Mouse (Mus musculus) cerebellum, postnatal 4 days (tissue): ENCODE measurements around the gene Tek.

Experiments
- DNase-seq, 2 experiments: peaks; one replicate each; pipeline ENCODE4 v3.0.0; 2022; ENCODE audit warnings: low spot score in 2 of 2, mixed read lengths in 1 of 2

Gene Tek

GRCm38 (mm10) chr4:94810616-94811015 is 71.5 kb downstream of the Tek start:
- no peak for DNase-seq

DNA sequence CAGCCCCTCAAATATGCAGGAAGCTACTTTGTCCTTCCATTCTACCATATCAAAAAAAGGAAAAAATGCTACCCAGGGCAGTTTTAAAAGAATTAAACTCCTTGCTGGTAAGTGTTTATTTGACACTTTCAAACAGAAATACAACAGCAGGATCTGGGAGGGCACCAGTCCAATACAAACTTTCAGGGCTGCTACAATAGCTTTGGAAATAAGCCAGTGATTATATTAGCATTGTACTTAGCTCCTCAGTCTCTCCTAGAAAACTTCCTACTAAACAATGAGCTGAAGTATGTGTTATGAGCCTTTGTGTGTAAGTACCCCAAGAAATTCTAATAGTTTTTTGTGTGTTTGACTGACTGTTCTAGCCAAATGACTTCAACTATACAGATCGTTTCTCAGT is 87.8 kb downstream of the Tek start:
- no peak for DNase-seq

GRCm38 (mm10) chr4:94827429-94827828 is 88.3 kb downstream of the Tek start:
- DNase-seq: no peak

- DNase-seq: no peak
Measured at GRCm38 (mm10) chr4:94829924-94830386, 90.9 kb downstream of the Tek start.

DNA sequence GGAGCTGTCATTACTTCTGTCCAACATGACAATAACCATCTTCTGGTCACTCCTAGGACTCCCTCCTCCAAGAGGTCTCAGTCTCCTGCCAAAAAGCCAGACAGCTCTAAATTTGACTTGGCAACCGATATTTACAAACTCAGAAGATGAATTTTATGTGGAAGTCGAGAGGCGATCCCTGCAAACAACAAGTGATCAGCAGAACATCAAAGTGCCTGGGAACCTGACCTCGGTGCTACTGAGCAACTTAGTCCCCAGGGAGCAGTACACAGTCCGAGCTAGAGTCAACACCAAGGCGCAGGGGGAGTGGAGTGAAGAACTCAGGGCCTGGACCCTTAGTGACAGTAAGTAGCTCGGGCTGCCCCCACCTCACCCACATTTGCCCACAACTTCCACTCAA is 98.0 kb downstream of the Tek start:
- DNase-seq: no peak

- no peak for DNase-seq
Measured at GRCm38 (mm10) chr4:94853301-94853700, 114.2 kb downstream of the Tek start.

- DNase-seq: no peak
Measured at GRCm38 (mm10) chr4:94854270-94854669, 115.2 kb downstream of the Tek start.

- no peak for DNase-seq
Measured at GRCm38 (mm10) chr4:94855201-94855600, 116.1 kb downstream of the Tek start.

DNA sequence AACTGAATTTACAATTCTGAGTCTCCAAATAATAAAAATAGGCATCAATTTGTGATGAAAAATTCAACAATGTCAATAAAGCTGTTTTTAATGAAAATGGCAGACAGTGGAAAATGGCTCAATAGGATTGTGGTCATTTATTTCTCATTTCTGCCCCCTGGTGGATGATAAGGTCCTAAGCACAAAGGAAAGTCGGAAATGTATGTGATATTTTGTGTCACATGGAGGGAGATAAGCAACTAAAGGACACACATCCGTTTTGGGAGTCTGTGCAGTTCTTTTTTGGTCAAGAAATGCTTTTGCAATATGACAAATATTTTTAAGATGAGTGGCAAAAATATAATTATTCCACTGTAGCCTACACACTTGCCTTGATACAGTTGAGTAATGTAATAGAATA is 161.7 kb downstream of the Tek start:
- DNase-seq: no peak

DNA sequence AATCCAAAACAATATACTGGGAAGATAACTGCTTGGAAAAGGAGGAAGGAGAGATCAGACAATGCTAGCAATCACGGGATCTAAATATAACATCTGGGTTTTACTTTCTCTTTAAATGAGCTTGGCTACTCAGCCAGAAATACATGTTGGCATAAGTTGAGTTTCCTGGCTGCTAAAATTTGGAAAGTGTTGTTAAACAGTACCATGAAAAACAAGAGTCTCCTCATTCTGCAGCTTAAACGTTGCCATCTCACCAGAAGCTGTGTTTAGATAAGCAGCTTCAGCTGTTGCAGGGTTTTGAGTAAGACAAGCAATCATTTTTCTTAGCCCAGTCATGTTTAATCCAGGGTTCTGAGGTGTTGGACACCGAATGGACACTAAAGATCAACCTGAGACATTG is 162.7 kb downstream of the Tek start:
- no peak for DNase-seq
